Mouse (Mus musculus) left cerebral cortex, adult 18-20 months (tissue): Measurements from ENCODE around the gene Rbm19. TPM values are rescaled to one million over a fixed set of nuclear protein-coding genes. Genes with fewer than 3 reads are reported as not detected.

Experiments
- DNase-seq, 2 experiments: peaks; one replicate each; pipeline ENCODE4 v3.0.0; 2021 to 2022; ENCODE audit warnings: low spot score in 2 of 2, mixed read lengths in 1 of 2
- total RNA-seq, 2 experiments: library from RNA; stranded (reverse); gene quantifications; 2 replicates each; pipeline ENCODE4 v1.2.3; 2021

Gene Rbm19
- total RNA-seq, 2 experiments from 2014 or later = 19.5 to 20.4 TPM

DNA sequence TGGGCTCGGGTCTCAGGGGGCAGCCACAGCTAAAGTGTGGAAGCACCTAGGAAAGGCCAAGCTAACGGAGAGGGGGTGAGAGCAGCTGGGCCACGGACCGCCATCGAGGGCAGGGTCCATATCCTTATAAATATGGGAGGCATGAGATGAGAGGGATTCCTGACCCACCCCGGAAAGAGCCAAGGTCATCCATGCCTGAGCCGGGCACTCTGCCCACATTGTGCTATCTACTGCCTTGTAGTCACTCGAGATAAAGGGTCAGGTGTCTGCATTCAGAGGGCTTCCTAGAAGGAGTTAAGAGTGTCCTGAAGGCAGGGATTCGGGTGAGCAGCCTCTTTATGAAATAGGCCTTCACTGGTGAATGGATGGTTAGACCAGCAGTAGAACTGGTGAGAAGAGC is 80.6 kb downstream of the Rbm19 start:
- DNase-seq = no peak

DNA sequence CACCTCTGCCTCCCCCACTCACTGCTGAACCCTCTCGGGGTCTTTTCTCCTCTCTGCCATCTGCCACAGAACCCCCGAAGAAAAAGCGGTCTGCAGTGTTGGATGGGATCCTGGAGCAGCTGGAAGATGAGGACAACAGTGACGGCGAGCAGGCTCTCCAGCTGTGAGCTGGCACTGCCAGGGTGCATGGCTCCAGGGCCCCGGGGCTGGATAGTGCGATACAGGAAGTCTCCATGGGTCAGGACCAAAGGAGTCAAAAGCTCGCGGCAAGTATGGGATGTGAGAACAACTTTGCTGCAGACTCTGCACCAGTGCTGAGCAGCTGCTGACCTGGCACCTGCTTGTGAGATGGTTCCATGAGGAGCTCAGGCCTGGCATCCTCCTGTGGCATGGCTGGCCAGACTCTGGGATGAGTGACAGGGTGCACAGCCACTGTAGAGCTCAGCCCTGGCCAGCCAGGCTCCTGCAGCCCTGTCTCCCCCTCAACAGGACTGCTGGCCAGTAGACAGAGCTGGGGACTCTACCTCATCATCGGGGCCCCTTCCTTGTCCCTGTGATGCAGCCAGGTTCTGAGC is 81.6 kb downstream of the Rbm19 start:
- DNase-seq = no peak

DNA sequence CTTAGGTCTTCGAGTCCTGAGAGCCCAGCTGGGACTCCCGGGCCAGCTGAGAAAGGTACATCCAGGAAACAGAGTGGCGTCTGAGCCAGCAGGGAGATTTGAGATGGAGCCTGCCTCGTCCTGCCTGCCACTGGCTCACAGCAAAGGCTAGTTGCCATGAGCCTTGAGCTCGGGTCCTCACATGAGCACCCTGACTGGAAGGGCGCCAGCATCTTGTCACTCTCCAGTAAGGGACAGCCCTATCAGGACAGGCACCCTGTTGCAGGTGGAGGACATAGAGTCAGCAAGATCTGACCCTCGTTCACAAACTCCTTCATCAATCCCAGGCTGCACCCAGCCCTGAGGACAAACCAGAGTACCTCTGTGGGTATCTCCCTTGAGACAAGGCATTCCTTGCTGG is 83.6 kb downstream of the Rbm19 start:
- DNase-seq = no peak

DNA sequence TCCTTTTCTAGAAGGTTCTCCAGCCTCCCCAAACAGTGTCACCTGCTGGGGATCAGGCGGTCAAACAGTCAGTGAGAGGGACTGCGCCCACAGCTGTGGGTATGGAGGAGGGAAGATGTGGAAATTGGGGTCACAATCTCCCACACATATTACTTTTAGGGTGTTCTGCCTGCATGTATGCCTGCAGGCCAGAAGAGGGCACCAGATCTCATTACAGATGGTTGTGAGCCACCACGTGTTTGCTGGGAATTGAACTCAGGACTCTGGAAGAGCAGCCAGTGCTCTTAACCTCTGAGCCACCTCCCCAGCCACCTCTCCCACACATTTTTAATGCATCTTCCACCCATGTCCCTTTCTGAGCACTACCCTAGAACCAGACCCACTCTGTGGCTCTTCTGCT is 88.1 kb downstream of the Rbm19 start:
- no peak for DNase-seq

DNA sequence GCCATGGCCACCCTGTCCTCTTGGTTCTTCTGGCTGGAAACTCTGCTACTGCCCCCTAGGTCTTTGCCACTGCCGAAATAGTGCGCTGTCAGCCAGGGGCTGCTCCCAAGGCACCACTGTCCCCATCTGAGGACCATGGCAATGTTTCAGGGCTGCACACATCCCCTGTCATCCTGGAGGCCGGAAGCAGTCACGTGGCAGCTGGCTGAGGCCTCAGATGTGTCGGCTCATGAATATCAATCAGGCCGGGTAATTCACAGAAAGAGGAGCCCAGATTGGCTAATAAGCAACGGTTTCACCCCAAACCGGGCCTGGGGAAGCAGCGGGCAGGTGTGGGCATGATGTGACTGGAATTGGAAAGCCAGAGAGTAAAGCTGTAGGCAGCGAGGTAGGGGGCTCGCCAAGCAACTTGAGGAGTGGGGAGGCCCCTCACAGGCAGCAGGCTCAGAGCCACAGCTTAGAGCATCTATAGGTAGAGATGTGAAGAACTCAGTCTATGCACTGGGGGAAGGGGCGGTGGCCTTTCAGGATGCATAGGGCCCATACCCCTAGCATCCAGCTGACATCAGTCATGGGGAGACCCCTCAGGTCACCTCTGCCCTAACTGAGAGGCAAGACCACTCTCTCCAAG is 90.2 kb downstream of the Rbm19 start:
- no peak for DNase-seq

DNA sequence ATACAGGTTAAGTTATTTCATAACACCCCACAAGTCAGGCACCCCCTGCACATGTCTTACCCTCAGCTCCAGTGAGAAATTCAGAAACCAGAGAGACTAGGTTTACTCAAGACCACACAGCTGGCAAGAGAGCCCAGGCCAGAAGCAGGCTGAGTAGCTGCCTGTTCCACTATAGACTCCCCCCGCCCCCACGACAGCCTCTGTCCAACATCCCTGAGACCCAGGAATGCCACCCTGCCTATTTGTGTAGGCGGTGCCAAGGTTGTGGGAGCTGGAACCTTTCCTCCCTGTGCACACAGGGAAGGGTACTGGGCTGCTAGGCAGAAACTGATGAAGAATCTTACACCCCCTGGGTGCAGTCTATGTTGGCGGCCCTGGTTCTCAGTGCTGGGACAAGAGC is 91.2 kb downstream of the Rbm19 start:
- no peak for DNase-seq

DNA sequence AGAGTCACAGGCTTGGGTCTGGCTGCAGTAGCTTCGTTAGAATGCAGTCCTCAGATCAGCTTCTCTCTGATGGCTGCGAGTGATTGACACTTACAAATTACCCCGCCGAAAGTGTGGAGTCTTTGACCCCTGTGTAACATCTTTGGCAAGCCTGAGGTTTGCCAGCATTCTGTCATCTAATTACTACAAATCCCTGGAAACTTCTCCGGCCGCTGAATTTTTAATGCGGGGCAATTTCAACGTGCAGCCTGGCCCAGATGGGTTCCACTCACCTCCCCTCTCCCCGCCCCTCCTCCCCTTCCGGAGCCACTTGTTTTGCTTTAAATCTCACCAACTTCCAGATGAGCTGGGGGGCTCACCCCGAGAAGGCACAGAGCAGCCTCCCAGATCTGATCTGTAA is 94.4 kb downstream of the Rbm19 start:
- no peak for DNase-seq

DNA sequence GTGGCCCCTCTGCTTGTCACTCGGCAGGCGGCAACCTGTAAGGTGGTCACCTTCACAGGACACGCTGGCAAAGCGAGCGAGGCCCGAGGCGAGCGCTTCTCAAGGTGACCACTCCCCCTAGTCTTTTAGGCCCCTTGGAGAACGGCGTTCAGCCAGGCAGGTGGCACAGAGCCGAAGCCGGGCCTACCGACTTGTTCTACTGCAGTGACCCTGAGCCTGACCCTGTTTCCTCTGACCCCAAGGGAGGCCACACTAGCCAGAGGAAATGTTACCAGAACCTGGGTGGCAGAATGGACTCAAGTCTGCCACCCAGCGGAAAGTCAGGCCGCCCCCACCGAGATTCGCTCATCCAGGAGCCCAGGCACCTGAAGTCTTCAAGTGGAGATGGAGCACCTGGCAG is 94.9 kb downstream of the Rbm19 start:
- DNase-seq = peak; percentile 37 to 43

DNA sequence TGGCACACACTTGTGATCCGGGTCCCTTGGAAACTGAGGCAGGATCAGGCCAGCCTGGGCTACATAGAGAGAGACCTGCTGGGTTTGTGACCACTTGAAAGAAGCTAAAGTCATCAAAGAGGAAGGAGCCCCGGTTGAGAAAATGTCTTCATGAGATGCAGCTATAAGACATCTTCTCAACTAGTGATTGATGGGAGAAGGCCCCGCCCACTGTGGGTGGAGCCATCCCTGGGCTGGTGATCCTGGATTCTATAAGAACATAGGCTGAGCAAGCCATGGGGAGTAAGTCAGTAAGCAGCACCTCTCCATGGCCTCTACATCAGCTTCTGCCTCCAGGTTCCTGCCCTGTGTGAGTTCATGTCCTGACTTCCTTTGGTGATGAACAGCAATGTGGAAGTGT is 98.2 kb downstream of the Rbm19 start:
- DNase-seq = no peak

DNA sequence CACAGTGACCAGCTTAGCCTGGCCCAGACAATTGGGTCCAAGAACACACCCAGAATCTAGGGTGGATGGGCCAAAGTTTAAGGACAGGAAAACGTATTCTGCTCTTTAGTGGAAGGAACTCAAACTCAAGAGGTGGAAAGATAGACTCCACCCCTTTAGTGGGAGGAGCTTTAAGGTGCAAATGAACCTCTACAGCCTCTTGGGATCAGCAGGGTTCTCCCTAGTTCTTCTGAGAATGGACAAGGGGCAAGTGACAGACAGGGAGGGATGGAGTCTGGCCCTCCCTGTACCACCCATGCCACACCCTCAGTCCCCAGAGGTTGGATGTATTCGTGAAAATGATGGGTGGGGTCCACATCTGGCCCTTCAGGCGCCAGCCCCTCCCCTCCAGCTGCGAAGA is 105.0 kb downstream of the Rbm19 start:
- no peak for DNase-seq

DNA sequence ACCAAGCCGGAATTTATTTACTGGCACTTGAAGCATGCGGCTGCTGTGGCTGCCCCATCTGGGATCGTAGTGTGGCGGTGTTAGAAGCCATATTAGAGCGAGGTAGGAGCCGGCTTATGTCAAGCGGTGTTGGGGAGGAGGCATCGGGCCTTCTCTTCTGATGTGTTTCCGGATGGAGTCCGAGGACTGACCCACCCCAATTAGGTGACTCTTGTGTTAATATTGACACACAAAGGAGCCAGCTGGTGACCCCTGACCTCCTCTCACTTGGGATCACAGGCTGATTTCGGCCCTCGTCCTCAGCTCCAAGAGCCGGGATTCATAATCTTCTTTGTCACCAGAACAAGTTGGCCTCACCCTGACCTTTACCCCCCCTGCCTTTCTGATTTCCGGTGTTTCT is 109.1 kb downstream of the Rbm19 start:
- no peak for DNase-seq

DNA sequence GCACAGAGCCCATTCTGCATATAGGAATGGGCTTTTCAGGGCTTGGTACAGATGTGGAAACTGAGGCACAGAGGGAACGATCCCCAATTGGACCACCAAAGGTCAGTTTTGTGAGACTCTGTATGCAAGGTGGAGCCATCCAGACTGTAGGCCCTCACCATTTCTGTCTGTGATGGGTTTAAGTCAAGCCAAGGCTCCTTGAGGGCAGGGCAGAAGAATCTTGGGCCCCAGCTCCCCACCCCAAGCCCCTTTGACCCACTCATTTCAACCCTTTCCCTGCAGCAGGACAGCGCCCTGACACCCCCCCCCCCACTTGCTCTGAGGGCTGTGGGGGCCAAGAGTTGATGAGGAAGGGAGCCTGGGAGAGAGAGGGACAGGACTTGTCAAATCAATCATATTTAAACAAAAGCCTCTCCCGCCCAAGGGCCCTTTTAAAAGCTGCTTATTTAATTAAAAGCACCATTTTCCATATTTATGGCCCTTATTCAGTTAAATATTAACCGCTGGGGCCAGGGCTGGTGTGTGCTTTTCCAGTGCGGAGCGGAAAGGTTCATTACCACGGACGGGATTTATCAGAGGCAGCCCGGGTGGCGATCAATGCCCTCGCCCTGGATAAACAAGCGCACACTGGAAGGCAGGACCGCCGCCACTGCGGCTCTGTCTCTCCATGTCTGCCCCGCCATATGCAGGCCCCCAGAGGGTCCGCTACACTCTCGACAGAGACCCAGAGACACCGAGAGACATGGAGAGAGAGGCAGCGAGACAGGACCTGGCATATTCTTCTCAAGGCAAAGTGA is 112.5 kb downstream of the Rbm19 start:
- DNase-seq = no peak

DNA sequence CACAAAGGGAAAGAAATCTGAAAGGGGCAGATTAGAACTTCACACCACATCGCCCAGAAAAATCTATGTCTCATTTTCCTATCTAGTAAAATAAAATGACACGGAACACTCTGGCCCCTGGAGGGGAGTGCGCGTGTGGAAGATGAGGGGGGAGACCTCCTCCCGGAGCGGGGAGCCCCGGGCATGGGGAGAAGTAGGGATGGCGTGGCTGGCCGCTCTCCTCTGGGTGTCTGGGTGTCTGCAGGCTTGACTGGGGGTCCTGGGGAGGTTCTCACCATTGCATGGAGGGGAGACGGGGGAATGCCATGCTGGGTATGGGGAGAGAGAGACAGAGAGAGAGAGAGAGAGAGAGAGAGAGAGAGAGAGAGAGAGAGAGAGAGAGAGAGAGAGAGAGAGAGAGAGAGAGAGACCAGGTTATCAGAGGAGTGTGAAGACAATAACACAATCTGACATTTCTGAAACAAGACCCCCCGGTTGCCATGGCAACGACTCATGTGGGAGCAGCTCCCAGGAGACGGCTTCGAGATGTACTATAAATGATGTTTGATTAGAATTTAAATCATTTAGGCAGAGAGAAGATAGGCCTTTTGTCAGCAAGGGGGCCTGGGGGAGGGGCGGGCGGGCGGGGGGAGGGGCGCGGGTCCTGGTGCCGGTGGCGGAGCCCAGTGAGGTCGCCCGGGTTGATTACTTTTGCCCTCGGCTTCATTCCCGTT is 115.3 kb downstream of the Rbm19 start:
- DNase-seq = no peak

DNA sequence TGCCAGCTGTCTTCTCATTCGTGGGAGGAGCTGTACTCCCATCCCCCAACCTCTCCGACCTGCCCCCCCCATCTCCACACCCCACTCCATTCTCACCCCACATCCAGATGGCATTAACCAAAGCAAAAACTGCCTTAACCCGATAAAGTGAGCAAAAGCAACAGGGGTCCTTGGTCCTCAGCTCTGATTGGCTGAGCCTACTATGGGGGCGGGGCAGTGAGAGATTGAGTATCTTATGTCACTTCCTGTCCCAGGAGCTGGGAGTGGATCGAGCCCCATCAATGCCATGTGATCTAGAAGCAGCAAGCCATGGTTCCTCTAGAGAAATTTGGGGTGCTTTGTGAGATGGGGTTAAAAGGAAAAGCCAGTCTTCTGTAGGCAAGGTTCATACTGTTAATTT is 118.9 kb downstream of the Rbm19 start:
- DNase-seq = no peak

DNA sequence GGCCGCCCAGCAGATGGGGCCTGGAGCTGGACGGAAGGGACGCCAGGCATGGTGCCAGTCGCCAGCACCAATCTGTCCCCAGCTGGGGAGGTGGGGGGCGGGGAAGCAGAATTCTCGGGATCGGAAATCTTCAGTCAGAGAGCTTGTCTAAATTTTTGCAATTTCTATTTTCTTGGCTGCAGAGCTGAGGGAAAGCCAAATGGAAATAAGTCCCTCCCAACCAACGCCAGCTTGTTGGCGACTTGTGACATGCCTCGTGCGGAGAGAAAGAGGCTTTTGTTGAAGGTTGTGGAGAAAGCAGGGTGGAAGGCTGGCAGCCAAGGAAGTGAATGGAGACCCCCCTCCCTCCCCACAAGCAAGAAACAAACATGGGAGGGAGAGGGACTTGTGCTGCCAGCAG is 119.3 kb downstream of the Rbm19 start:
- DNase-seq = peak; percentile 22 to 48

DNA sequence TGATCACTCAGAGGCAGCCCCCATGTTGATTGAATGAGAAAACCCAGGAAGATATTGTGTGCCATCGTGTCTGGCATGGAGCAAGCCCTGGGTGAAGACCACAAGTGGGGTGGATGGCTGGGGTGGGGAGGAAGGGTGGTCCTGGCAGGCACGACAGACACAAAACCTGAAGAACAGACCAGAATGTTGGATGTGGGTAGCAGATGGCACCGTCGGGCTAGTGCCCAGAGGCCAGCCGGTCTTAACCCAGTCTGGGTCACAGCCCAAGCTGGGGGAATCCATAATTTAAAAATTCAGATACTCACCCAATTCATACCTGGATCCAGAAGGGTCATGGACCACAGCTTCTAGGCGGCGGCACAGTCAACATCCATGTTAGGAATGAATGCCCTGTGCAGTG is 123.8 kb downstream of the Rbm19 start:
- no peak for DNase-seq

DNA sequence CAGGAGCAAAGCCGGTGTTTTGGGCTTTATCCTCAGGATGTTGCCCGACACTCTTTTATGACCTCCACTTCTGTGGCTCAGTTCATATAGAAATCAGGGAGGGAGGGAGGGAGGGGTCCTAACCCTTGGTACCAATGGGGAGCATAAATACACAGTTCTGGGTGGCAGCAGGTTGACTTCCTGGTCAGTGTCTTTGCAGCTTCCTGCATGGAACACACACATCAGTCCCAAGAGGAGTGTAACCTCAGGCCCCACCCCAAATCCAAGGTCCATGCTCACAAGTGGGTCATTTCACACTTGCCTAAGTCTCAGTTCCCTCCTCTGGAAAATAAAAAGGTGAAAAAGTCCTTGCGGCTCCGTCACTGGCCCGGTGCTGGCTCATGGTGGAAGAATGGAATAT is 129.1 kb downstream of the Rbm19 start:
- no peak for DNase-seq
